Mouse (Mus musculus) kidney, adult 10 weeks (tissue): ENCODE measurements around the gene Olfr360. TPM values are rescaled to one million over a fixed set of nuclear protein-coding genes. Genes with fewer than 3 reads are reported as not detected.

Source experiments
- polyA plus RNA-seq: library from polyadenylated mRNA; stranded (reverse); fragments of 350-450 nt; fragmentation: Illumina TruSeq; extraction: RNeasy Lipid Tissue Mini Kit (QIAGEN cat#74804); gene quantifications from one replicate; pipeline ENCODE4 v1.2.3, GENCODE M21; 2014; ENCODE audit warnings: low read depth, low replicate concordance

Gene Olfr360
- not detected for polyA plus RNA-seq

GRCm38 (mm10) chr2:37065446-37065845 is at the start of gene Olfr360:
Gene Olfr360, plus strand, starts transcription at chr2:37065746.

GRCm38 (mm10) chr2:37089190-37089589 is 23.6 kb downstream of the Olfr360 start, which contains the start of gene Olfr361:
Gene Olfr361, minus strand, starts transcription at chr2:37089290.

GRCm38 (mm10) chr2:37117810-37118209 is 52.3 kb downstream of the Olfr360 start, which contains the start of gene Olfr362:
Gene Olfr362, minus strand, starts transcription at chr2:37117910.

Other genes starting within 250 kb of the Olfr360 start
- not detected for gene Olfr3, start 248.7 kb upstream of the Olfr360 start, polyA plus RNA-seq
- not detected for gene Olfr350, start 219.4 kb upstream of the Olfr360 start, polyA plus RNA-seq
- not detected for gene Olfr351, start 203.1 kb upstream of the Olfr360 start, polyA plus RNA-seq
- not detected for gene Olfr352, start 197.3 kb upstream of the Olfr360 start, polyA plus RNA-seq
- gene Olfr353, start 172.8 kb upstream of the Olfr360 start, polyA plus RNA-seq: not detected
- gene Olfr354, start 160.1 kb upstream of the Olfr360 start, polyA plus RNA-seq: not detected
- not detected for gene Olfr355, start 136.8 kb upstream of the Olfr360 start, polyA plus RNA-seq
- gene Olfr356, start 128.6 kb upstream of the Olfr360 start, polyA plus RNA-seq: not detected
- gene Olfr357, start 71.9 kb upstream of the Olfr360 start, polyA plus RNA-seq: not detected
- not detected for gene Olfr358, start 56.4 kb upstream of the Olfr360 start, polyA plus RNA-seq
- gene Olfr361, start 23.5 kb downstream of the Olfr360 start, polyA plus RNA-seq: not detected
- gene Olfr362, start 52.2 kb downstream of the Olfr360 start, polyA plus RNA-seq: not detected
- not detected for gene Olfr364-ps1, start 73.6 kb downstream of the Olfr360 start, polyA plus RNA-seq
- not detected for gene Olfr365, start 122.5 kb downstream of the Olfr360 start, polyA plus RNA-seq
- not detected for gene Olfr366, start 145.8 kb downstream of the Olfr360 start, polyA plus RNA-seq